Mouse (Mus musculus): ENCODE data around the gene Kat14.

- TF ChIP-seq CTCF (IDR thresholded peaks at IDR 0.05; ENCODE audit: low read depth, low read length): peak; percentile 28; the same call in 1 of the 2 replicates
- no peak for TF ChIP-seq POLR2A (IDR thresholded peaks at IDR 0.05; ENCODE audit: extremely low read depth, insufficient read depth, low read length)
Observed at GRCm38 (mm10) chr2:144438424-144438823, 69.6 kb downstream of the Kat14 start.

All from liver, adult 2 months (tissue).